Mouse (Mus musculus) cerebellum, postnatal 14 days (tissue): ENCODE results near the gene Uqcc3.
"Not testable (repeated sequence)": the region's sequence is repeated elsewhere in the genome, so short reads cannot be mapped to it uniquely, and the experiment has no call there.

Source experiments
- DNase-seq, 2 experiments: peaks; one replicate each; pipeline ENCODE4 v3.0.0; 2021; ENCODE audit warnings: mixed read lengths in 2 of 2

Uqcc3 gene

DNA sequence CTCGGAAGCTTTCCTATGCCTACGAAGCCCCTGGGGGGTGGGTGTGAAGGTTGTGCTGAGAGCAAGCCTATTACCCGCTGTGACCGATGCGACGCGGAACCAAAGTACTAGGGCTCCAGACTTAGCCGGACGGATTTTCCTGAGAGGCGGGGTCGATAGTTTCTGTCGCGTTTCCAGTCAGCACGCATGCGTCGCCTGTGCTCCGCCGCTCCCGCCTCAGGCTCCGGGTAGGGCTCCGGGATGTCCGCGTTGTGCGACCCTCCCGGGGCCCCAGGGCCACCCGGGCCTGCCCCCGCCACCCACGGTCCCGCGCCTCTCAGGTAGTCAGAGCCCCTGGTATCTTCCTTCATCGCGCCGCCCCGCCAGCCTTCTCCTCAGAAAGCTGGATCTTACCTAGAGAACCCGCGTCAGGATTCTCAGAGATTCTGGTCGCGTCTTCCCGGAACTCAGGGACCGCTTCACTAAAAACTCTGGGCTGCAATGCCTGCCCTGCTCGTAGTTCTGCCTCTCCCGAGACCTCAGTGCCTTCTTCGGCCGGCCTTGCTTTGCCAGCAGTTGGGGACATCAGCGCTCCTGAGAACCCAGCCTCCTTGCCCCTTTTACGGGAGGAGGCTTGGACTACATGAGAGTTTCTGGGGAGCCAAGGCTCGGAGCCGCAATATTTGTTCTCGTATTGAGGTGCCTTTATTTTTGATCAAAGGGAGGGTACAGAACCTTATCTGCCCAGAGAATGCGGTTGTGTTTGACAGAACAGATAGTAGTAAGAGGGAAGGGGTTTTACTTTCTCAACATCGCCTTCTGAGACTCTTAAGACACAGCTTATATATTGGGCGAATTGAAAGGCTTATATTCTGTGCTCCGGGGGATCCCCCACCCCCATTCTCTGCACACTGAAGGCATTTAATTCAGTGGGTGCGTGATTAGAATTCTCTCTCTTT, 12.4 kb upstream of the Uqcc3 start, which contains the start of gene Ints5:
Gene Ints5, plus strand, starts transcription at position 177 of the 938 bp plus-strand sequence.
- peak; percentile 90 for DNase-seq

DNA sequence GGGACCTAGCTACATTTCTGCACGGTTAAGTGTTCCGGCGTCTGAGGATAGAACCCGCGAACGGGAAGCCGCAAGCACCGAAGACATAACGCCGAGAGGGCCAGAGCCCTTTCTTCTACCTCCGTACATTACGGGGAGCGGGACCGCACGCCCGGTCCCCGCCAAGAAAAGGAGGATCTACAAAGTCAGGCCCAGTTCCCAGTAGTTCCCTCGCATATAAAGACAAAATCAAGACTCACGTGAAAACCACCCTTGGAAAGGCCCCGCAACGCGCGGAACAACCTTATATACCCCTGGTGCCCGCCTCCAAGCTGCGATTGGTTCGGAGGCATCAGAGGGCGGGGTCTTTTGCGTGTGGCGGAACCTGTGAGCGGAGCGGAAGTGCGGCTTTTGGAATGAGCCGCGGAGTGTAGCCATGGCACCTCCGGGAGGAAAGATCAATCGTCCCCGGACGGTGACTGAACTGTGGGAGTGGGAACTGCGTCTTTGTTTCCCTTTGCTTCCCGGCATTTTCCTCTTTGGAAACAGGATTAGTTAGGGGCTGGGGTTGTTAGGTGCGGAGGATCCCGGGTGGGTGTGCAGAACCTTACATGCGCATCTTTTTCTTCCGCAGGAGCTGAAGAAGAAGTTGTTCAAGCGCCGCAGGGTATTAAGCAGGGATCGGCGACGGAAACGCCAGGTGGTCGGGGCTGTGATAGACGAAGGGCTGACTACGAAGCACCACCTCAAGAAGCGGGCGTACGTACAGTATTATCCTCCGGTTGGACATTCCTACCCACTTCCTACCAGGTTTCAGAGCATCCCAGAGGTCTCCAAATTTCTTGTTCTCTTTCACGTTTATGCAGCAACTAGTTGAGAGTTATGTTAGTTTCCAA, 8.0 kb upstream of the Uqcc3 start, which contains the start of the genes 1810009A15Rik and Gm49416:
Gene 1810009A15Rik, plus strand, starts transcription at position 343 of the 875 bp plus-strand sequence.
Gene Gm49416, plus strand, starts transcription at position 416 of the 875 bp plus-strand sequence.
- peak; percentile 96 to 97 for DNase-seq

DNA sequence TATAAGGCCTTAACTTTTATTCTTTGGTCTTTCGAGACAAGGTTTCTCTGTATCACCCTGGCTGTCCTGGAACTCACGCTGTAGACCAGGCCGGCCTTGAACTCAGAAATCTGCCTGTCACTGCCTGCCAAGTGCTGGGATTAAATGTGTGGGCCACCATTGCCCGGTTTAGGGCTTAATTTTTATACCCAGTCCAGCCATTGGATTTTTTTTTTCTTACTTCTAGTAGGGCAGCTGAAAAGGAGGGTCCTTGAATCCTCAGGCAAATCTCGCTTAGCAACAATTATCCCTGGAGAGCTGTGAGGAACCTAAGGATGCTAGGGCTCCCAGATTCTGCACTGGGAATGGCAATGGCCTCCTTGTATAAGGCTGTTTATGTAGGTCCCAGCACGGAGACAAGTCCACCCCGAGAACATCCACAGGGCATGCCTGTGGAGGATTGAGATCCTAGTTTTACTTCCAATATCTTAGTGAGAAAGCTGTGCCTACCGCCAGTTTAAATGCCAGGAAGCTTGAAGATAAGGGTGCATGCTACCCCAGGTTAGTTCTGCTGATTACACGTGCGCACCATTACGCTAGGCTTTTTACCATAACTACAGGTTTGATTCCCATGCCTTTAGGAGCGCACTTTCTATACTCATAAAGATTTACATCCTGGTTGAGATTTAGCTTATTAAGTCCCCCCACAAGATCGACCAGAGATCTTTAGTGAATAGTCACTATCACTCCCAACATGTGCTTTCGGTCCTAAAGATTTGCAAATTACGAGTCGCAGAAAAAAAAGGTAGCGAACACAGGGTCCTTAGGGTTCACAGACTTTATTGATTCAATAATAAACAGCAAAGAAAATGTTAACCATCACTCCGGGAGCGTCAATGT, 7.1 kb upstream of the Uqcc3 start:
- DNase-seq, result no peak

DNA sequence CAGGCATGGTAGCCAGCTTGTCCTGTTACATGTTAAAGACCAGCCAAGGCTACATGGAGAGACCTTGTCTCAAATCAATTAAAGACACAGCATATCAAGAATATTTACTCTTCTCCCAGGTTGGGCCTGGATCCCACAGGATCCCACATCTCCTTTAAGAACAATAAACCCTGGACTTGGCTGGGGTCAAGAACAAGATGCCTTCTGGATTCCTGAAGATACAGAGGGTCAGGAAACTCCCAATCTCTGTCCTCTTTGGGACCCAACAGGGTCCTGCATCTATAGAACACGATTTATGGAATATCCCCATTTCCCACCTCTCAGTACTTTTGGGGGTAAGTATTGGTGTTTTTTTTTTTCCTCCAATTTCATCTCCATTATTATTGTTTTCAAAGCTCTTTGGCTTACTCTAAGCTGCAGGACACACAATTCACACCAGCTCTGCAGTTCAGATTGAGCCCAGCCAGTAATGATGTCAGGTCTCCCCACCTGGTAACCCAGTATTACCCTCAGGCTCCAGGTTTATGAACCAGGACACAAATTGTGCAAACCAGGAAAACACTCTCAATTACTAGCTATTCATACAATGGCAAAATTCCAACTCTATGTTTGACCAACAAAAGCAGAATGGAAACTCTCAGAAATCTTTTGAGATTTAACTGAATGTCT, 6.3 kb upstream of the Uqcc3 start:
- no peak for DNase-seq

DNA sequence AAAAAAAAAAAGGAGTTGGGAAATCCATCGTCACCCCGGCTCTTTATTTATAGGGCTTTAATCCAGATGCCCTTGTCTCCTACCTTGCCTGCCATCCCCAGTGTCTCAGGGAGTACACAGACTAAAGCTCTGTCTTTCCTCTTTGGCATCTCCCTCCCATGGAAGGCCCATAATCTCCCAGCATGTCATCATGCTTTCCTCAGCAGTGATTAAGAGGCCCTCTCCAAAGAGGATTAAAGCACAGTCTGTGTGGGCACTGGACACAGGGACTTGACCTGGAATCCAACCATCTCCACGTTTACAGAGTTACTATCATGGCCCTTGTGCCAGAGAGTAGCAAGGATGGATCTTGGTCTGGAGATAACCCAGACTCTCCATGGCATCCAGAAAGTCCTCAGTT, 2.9 kb upstream of the Uqcc3 start, which contains the start of the genes Lbhd1 and Gm49403:
Gene Lbhd1, plus strand, starts transcription at position 117 of the 400 bp plus-strand sequence.
Gene Gm49403, plus strand, starts transcription at position 315 of the 400 bp plus-strand sequence.
- no peak for DNase-seq

DNA sequence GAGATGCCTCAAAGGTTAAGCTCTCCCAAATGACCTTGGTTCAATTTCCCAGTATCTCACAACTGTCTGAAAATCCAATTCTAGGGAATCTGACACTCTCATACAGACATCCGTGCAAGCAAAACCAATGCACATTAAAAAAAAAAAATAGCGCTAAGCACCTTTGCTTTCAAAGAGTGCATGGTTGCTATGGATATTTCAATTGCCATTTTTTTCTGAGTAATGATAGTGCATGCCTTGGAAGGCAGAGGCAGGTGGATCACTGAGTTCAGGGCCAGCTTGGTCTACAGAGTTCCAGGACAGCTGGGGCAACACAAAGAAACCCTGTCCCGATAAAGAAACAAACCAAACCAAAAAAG, 290 bp upstream of the Uqcc3 start:
- DNase-seq, result no peak

DNA sequence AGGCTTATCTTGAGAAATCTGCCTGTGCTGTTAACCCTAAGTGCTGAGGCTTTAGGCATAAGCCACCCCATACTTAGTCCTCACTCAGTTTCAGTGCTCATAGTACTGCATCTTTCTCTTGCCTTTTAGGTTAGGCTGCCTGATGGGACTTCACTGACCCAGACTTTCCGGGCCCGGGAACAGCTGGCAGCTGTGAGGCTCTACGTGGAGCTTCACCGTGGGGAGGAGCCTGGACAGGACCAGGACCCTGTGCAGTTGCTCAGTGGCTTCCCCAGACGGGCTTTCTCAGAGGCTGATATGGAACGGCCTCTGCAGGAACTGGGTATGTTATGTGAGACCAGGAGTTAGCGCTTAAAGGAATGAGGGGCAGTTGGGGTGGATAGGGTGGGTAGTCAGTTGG, 5.7 kb downstream of the Uqcc3 start:
- no peak for DNase-seq

DNA sequence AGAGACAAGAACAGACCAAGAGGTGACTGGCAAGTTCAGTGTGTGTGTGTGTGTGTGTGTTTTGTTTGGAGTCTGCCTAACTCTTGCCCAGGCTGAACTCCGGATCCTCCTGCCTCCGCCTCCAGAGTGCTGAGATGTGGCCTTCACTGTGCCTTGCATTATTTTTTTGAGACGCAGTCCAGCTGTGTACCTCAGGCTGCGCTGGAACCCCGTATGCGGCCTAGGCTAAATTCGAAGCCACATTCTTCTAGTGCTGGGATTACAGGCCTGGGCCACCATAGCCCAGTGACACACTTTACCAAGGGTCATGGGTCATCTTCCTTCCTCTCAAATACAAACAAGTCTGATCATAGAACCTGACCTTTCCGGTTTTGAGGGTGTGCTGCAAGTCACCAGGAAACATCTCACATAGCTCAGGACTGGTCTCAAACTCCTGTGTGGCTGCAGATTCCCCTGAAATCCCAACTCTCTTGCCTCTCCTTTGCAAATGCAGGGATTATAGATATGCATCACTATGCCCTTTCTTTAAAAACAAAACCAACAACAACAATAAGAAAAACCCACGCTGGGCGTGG, 8.4 kb downstream of the Uqcc3 start:
- no peak for DNase-seq

DNA sequence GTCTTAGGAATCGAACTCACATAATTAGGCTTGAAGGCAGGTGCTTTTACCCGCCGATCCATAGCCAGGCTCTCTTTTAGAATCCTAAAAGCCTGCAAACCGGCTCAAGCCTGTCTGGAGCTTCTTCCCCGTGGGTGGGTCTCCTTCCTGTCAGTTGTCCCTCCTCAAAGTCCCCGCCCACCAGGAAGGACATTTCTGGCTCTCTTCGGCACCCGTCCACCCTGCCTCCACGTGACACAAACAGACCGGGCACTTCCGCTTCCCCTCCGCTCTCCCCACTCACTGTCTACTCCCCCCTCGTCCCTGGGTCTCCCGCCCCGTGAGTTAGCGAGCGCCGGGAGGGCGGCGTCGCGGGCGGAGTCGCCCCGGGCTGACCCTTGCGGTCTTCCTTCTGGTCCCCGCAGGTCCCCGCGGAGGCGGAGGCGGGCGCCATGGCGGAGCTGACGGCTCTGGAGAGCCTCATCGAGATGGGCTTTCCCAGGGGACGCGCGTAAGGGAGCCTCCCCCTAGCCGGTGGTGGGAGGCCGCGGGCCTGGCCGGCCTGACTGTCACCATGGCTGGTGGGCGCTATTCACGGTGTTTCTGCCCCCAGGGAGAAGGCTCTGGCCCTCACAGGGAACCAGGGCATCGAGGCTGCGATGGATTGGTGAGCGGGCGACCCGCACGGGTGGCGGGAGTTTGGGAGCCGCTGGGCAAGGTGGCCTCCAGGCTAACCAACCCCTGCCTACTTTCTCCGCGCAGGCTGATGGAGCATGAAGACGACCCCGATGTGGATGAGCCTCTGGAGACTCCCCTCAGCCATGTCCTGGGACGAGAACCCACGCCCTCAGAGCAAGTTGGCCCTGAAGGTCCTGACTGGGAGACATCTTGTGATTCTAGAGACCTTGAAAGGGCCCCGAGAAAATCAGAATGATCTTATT, 9.2 kb downstream of the Uqcc3 start, which contains the start of gene Ubxn1:
Gene Ubxn1, plus strand, starts transcription at position 230 of the 920 bp plus-strand sequence.
- DNase-seq, result peak; percentile 95 to 97

DNA sequence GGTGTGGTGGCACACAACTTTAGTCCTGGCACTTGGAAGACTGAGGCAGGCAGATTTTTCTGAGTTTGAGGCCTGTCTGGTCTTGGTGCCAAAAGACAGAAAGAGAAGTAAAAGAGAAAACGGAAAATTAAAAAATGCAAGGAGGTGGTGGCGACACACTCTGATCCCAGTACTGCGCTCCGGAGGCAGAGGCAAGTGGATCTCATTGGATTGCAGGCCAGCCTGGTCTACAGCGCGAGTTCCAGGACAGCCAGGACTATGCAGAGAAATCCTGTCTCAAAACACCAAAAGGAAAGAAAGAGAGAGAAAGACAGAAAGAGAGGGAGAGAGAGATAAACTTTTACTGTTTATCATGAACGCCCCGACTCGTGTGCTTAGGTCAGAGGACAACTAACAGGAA, 9.9 kb downstream of the Uqcc3 start:
- no peak for DNase-seq

DNA sequence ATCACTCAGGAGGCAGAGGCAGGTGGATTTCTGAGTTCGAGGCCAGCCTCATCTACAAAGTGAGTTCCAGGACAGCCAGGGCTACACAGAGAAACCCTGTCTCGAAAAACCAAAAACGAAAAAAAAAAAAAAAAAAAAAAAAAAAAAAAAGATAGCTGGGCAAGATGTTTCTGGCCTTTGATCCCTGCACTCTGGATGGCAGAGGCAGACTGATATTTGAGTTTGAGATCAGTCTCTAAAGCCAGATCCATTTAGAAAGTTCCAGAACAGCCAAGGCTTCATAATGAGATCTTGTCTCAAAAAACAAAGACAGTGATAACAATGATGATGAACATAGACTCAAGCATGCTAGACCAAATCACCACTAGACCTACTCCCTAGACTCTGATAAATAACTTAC, 10.3 kb downstream of the Uqcc3 start:
- not testable (repeated sequence) for DNase-seq

DNA sequence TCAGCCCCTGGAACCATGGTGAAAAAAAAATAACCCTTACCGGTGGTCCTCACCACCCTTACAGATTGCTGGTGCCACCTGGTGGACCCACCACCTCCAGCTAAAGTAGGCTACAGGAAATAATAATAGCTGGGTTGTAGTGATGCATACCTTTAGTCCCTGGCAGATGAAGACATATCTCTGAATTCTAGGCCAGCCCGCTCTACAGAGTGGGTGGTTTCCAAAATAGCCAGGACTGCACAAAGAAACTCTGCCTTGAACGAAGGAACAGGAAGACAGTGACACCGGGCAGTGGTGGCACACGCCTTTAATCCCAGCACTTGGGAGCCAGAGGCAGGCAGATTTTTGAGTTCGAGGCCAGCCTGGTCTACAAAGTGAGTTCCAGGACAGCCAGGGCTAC, 16.5 kb downstream of the Uqcc3 start:
- no peak for DNase-seq

DNA sequence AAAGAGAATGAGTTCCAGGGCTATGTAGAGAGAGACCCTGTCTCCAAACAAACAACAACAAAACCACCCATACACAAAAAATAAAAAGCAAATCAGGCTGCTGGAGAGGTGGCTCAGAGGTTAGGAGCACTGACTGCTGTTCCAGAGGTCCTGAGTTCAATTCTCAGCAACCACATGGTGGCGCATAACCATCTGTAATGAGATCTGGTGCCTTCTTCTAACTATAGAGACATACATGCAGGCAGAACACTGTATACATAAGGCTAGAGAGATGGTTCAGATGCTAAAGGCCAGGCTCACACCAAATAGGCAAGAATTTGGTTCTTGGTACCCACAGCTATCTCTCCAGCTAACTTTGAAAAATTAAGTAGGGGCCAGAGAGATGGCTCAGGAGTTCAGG, 21.7 kb downstream of the Uqcc3 start:
- no peak for DNase-seq

DNA sequence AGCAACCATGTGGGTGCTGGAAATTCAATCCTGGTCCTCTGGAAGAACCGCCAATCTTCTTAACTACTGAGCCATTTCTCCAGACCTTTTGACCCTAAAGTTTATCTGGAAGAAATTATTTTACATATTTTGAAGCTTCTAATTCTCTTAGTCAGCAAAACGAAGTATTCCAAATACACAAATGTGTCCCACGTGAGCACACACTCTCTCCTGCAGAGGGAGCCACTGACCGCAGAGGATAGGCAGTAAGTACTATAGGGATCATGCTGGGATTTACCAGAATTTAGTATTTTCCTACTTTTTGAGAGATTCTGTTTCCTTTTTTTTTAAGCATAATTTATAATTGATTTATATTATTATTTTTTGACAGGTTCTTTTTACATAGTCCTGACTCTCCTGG, 23.0 kb downstream of the Uqcc3 start:
- peak in 1 of 2 experiments; percentile 69 for DNase-seq

DNA sequence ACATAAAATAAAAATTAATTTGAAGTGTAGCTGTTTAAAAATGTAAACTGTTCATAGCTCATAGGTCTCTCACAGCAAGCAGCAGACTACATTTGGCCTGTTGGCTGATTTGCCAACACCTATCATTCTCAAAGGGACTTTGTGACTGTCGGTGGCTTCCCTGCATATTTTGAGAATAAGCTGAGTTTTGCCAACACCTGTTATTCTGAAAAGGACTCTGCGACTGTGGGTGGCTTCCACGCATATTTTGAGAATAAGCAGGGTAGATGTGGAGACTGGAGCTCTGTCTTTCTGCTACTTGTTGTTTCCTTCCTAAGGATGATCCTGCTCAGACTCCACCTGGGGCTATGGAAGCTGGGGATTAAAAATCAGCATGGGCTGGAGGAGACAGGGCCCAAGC, 27.6 kb downstream of the Uqcc3 start:
- no peak for DNase-seq

DNA sequence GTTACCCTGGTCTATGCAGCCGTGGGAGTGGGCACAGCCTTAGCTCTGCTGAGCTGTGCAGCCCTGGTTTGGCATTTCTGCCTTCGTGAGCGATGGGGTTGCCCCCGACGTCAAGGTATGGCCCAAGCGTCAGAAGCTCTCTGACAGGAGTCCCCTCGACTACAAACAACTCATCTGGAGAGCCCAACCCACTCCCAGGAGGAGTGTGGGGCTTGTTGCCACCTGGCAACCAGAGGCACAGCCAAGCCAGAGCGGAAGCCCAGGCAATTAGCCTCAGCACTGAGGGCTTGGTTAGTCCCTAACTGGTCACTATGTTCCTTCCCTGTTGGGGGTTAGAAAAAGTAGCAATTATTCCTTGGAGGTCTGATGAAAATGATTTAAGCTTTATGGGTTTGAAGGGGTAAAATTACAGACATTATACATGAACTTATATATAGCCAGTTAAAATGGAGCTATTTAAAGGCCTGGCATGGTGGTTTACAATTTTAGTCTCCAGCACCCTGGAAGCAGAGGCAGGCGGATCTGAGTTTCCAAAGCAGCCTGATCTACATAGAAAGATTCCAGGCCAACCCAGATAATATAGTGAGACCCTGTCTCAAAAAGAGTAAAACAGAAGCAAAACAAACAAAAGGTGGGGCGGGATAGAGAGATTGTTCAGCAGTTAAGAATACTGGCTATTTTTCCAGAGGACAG, 28.3 kb downstream of the Uqcc3 start:
- DNase-seq, result no peak

DNA sequence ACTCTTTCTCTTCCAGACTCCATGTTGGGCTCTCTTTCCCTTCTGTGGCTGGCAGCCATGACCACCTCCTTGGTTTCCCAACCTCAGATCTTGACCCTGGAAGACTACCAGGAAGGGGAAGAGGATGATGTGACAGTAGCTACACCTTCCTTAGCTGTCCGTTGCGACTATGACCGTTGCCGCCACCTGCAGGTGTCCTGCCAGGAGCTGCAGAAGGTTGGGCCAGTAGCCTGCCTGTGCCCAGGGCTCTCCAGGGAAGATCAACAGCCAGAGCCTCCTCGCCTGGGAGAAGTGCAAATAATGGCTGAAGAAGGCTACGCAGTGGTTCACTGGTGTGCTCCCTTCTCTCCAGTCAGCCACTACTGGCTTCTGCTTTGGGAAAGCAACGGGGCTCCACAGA, 29.1 kb downstream of the Uqcc3 start:
- no peak for DNase-seq

DNA sequence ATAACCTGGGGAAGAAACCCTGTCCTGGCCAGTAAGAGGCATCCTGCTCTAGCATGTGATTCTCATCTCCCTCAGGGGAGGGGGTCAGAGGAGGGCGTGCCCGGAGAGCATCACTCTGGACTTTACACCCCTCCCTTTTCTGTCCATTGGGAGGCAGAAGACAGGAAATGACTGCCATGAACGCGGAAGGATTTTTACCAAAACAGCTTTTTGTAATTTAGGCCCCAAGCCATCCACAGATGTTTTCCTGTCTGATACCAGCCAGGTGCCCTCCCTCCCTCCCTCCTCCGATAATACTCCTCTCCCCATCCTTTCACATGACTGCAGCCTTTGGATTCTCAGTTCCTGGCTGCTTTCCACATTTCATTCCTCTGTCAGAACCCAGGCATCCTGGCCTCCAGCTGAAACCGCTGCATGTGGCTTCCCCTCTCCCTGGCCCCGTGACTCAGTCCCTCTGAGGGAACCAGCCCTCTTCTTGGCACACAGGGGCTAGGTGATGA, 30.3 kb downstream of the Uqcc3 start, which contains the start of gene Lrrn4cl:
Gene Lrrn4cl, plus strand, starts transcription at position 367 of the 500 bp plus-strand sequence.
- DNase-seq, result peak in 1 of 2 experiments; percentile 57

DNA sequence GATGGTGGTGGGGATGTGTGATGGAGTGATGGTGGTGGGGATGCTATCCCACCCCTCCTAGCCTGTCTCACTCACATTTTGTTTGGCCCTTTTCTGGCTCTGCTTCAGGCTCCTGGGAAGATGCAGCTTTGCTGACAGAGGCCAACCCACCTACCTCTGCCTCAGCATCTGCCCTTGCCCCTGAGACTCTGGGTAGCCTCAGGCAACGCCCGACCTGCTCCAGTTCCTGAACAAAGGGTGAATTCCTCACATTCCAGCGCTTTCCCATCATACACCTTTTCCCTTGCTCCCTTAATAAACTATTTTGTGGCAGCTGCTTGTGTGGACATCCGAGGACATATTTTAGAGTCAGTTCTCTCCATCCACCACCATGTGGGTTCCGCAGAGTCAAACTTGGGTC, 32.4 kb downstream of the Uqcc3 start:
- DNase-seq, result no peak
